Comparison of ENCODE assay signal across 27 mouse cellular contexts in the genomic region with DNA sequence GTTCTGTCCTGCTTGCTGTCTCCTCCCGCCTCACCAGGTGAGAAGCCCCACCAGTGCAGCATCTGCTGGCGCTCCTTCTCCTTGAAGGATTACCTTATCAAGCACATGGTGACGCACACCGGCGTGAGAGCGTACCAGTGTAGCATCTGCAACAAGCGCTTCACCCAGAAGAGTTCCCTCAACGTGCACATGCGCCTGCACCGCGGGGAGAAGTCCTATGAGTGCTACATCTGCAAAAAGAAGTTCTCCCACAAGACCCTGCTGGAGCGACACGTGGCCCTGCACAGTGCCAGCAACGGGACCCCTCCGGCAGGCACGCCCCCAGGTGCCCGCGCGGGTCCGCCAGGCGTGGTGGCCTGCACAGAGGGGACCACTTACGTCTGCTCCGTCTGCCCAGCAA. TPM values are rescaled to one million over a fixed set of nuclear protein-coding genes. Genes with fewer than 3 reads are reported as not detected.
DNase-seq lines count a peak whose midpoint lies in the region; ATAC-seq and TF ChIP-seq lines count a peak whose summit lies in the region.
"Had no signal": no experiment of that assay in that cellular context is flagged by ENCODE, and none has a peak within 500 bp of the region (broad histone marks: within the 10 kb centered on the region; RNA-seq: fewer than 3 reads in every experiment).

No protein-coding gene starts in this region.

- no peak overlapping the region for H3K4me2 ChIP-seq in CH12.LX (ENCODE audit: insufficient read depth, low read depth, poor library complexity, severe bottlenecking)
- no peak overlapping the region for H3K4me2 ChIP-seq in embryonic facial prominence, embryonic 12.5 days (replicated peaks)
- H3K4me2 ChIP-seq: embryonic facial prominence, embryonic 13.5 days; heart, embryonic 13.5 days; hindbrain, embryonic 14.5 days; intestine, embryonic 15.5 days; kidney, embryonic 15.5 days; limb, embryonic 15.5 days; liver, embryonic 15.5 days; midbrain, embryonic 11.5 days; neural tube, embryonic 13.5 days had no signal

- TF ChIP-seq EP300 in CH12.LX (IDR thresholded peaks at IDR 0.05; ENCODE audit: low read length): no peak

- no peak overlapping the region for H3K27ac ChIP-seq in CH12.LX (ENCODE audit: insufficient read depth, low read depth)
- H3K27ac ChIP-seq in embryonic facial prominence, embryonic 12.5 days: no peak overlapping the region
- H3K27ac ChIP-seq: embryonic facial prominence, embryonic 13.5 days; heart, embryonic 13.5 days; hindbrain, embryonic 14.5 days; intestine, embryonic 15.5 days; kidney, embryonic 15.5 days; limb, embryonic 15.5 days; liver, embryonic 15.5 days; macrophage; neural tube, embryonic 13.5 days had no signal

- H3K4me1 ChIP-seq in CH12.LX (ENCODE audit: control insufficient read depth in 1 of 2, insufficient read depth in 2 of 2): peaks cover 1 to 6% of the 10 kb centered on the region in 2 experiments; a peak in 3 of 4 replicates
- peaks cover 14% of the 10 kb centered on the region for H3K4me1 ChIP-seq in embryonic facial prominence, embryonic 12.5 days
- H3K4me1 ChIP-seq: liver, embryonic 15.5 days had no signal

- H3K79me2 ChIP-seq in CH12.LX (replicated peaks; ENCODE audit: control insufficient read depth, extremely low read depth, insufficient read depth, poor library complexity, severe bottlenecking): peaks cover 29% of the 10 kb centered on the region

- intact Hi-C loops in left cerebral cortex, postnatal 10 days (cut with DNase I): no loop called here

- peaks cover 66 to 90% of the 10 kb centered on the region in 2 experiments for H3K36me3 ChIP-seq in CH12.LX (replicated peaks in 1 of 2; ENCODE audit: control insufficient read depth in 1 of 2, insufficient read depth in 1 of 2, low read length in 1 of 2)
- H3K36me3 ChIP-seq in embryonic facial prominence, embryonic 12.5 days: no peaks in the 10 kb centered on the region
- H3K36me3 ChIP-seq: intestine, embryonic 15.5 days; limb, embryonic 15.5 days; liver, embryonic 15.5 days had no signal

- WGBS in embryonic facial prominence, embryonic 12.5 days: 88% methylated on average over 23 of the region's 23 CpGs

- H3K4me3 ChIP-seq in CH12.LX (replicated peaks in 1 of 3; ENCODE audit: low read depth in 2 of 3, low read length in 2 of 3, poor library complexity in 1 of 3): no peak overlapping the region
- no peak overlapping the region for H3K4me3 ChIP-seq in embryonic facial prominence, embryonic 12.5 days
- H3K4me3 ChIP-seq: embryonic facial prominence, embryonic 13.5 days; heart, embryonic 13.5 days; intestine, embryonic 15.5 days; kidney, embryonic 15.5 days; limb, embryonic 15.5 days; liver, embryonic 15.5 days; neural tube, embryonic 13.5 days had no signal

- no peak for TF ChIP-seq CTCF in CH12.LX (conservative IDR thresholded peaks at IDR 0.05 in 1 of 2, IDR thresholded peaks at IDR 0.05 in 1 of 2; ENCODE audit: low read depth in 2 of 2, low read length in 2 of 2)

- TF ChIP-seq POLR2A in CH12.LX (IDR thresholded peaks at IDR 0.05; ENCODE audit: low read depth, low read length): peak; percentile 17; the same call in 1 of the 2 replicates

- ATAC-seq in embryonic facial prominence, embryonic 12.5 days (ENCODE audit: insufficient number of reproducible peaks, insufficient read depth, low FRiP score, low TSS enrichment): 0 out of 2 replicates have a peak, but pooled peaks have one; percentile 28
- ATAC-seq: intestine, embryonic 15.5 days had no signal

- no peaks in the 10 kb centered on the region for H3K27me3 ChIP-seq in CH12.LX (replicated peaks)
- no peaks in the 10 kb centered on the region for H3K27me3 ChIP-seq in embryonic facial prominence, embryonic 12.5 days
- H3K27me3 ChIP-seq: embryonic facial prominence, embryonic 13.5 days; heart, embryonic 13.5 days; intestine, embryonic 15.5 days; kidney, embryonic 15.5 days; limb, embryonic 15.5 days; liver, embryonic 15.5 days; neural tube, embryonic 13.5 days had no signal

- in situ Hi-C loops in CH12.LX (cut with MboI; ENCODE audit: low pct_ligation_motif_present, low pct_unique_long_range_greater_than_20kb, low sequenced_read_pairs): no loop called here

- TF ChIP-seq RAD21 in CH12.LX (IDR thresholded peaks at IDR 0.05; ENCODE audit: low read depth, low read length): no peak

- no peaks in the 10 kb centered on the region for H3K9me3 ChIP-seq in CH12.LX (replicated peaks; ENCODE audit: low read length)
- H3K9me3 ChIP-seq in embryonic facial prominence, embryonic 12.5 days: no peaks in the 10 kb centered on the region
- H3K9me3 ChIP-seq: embryonic facial prominence, embryonic 13.5 days; heart, embryonic 13.5 days; intestine, embryonic 15.5 days; kidney, embryonic 15.5 days; limb, embryonic 15.5 days; liver, embryonic 15.5 days; neural tube, embryonic 13.5 days had no signal

- dilution Hi-C loops in CH12.LX (cut with MboI; ENCODE audit: extremely low pct_ligation_motif_present, extremely low pct_unique_long_range_greater_than_20kb, low sequenced_read_pairs): no loop called here

- peak; percentile 9 for DNase-seq in kidney, postnatal 10 days
- DNase-seq in kidney, adult 11 months: no peak
- DNase-seq in CH12.LX (ENCODE audit: extremely low read depth) (no peak), ES-CJ7 (ENCODE audit: low read depth, low spot score) (peak; percentile 33)
- DNase-seq in left cerebral cortex, postnatal 10 days (ENCODE audit: extremely low spot score in 1 of 2, low spot score in 2 of 2): no peak
- no peak for DNase-seq in embryo, embryonic 9.5 days (ENCODE audit: extremely low spot score)
- DNase-seq: adrenal gland, postnatal 25 days; cerebellum, adult 18-20 months; cerebellum, postnatal 36 days; heart, adult 18-20 months; layer of hippocampus, postnatal 36 days had no signal

- H3K9ac ChIP-seq in CH12.LX (ENCODE audit: insufficient read depth, low read depth): no peak overlapping the region
- H3K9ac ChIP-seq in embryonic facial prominence, embryonic 12.5 days: no peak overlapping the region
- H3K9ac ChIP-seq: embryonic facial prominence, embryonic 13.5 days; heart, embryonic 13.5 days; hindbrain, embryonic 14.5 days; intestine, embryonic 15.5 days; kidney, embryonic 15.5 days; limb, embryonic 15.5 days; liver, embryonic 15.5 days; neural tube, embryonic 13.5 days had no signal

TF ChIP-seq in CH12.LX, 34 proteins besides CTCF, POLR2A, EP300 and RAD21:
- TF ChIP-seq ZC3H11A (IDR thresholded peaks at IDR 0.05; ENCODE audit: low read depth, low read length) (no peak), ZMIZ1 (IDR thresholded peaks at IDR 0.05; ENCODE audit: low read depth, low read length) (no peak), MAFK (IDR thresholded peaks at IDR 0.05; ENCODE audit: insufficient replicate concordance, low read length) (no peak), E2F4 (IDR thresholded peaks at IDR 0.05; ENCODE audit: insufficient replicate concordance, low read depth, low read length) (no peak)

RNA-seq across cellular contexts. Expression of a gene that starts 45.7 kb away (rescaled TPM):
- total RNA-seq in CH12.LX (2012; rRNA removed) (59.3 and 67.2 TPM in 2 replicates), CH12.LX (2014; rRNA removed) (13.6 and 17.5 TPM in 2 replicates)
- polyA plus RNA-seq in CH12.LX (2012; ENCODE audit: insufficient read length, low read depth): 54.5 and 55.4 TPM in 2 replicates
- not detected in 2 replicates for polyA plus RNA-seq in embryonic facial prominence, embryonic 12.5 days (2016; fragmentation: Nextera tagmentation; extraction: Ambion mirVana)
- not detected for total RNA-seq in left cerebral cortex, postnatal 10 days (2021)
- total RNA-seq: adrenal gland, postnatal 25 days; gastrocnemius, adult 8-10 months; heart, adult 18-20 months; heart, postnatal 25 days; layer of hippocampus, postnatal 36 days; left cerebral cortex, postnatal 25 days had no signal
- polyA plus RNA-seq: embryonic facial prominence, embryonic 13.5 days; frontal cortex, adult 2 months; heart, embryonic 13.5 days; hindbrain, embryonic 14.5 days; intestine, embryonic 15.5 days; kidney, embryonic 15.5 days; limb, embryonic 15.5 days; liver, embryonic 15.5 days; lung, embryonic 16.5 days; macrophage; midbrain, embryonic 11.5 days; neural tube, embryonic 13.5 days had no signal

Comparison
In these comparisons a context has a peak if more than half of its experiments do, and no peak if none do; other contexts are left out.
1. DNase-seq: peak in kidney, postnatal 10 days (single experiment) and ES-CJ7 (single experiment); none in kidney, adult 11 months (single experiment), CH12.LX (single experiment), left cerebral cortex, postnatal 10 days (0 of 2) and embryo, embryonic 9.5 days (single experiment).
2. RNA of a gene that starts 45.7 kb away (total RNA-seq): 13.6 to 67.2 TPM in CH12.LX; not detected in left cerebral cortex, postnatal 10 days; every median in the first group is over 10 times any median in the second.